Mouse (Mus musculus) thymus, adult 2 months (tissue): ENCODE results near the gene Fgfr2. TPM values are rescaled to one million over a fixed set of nuclear protein-coding genes. Genes with fewer than 3 reads are reported as not detected.

ENCODE experiments used
- DNase-seq: peaks from one replicate; pipeline ENCODE4 v3.0.0; 2021
- H3K27ac ChIP-seq: fragments of 200-500 bp; 2 replicates; pipeline ENCODE4 v1.5.1; 2012; ENCODE audit warnings: low read length, control low read depth; ENCODE audit not compliant: control insufficient read depth, insufficient read depth
- H3K27me3 ChIP-seq: fragments of 200-500 bp; 2 replicates; pipeline ENCODE4 v1.6.1; 2012; ENCODE audit warnings: mild to moderate bottlenecking, low read length, moderate library complexity, mixed read lengths; ENCODE audit not compliant: control insufficient read depth, insufficient read depth
- H3K36me3 ChIP-seq: fragments of 200-500 bp; 2 replicates; pipeline ENCODE4 v1.6.1; 2012; ENCODE audit warnings: mild to moderate bottlenecking, low read length, moderate library complexity; ENCODE audit not compliant: control insufficient read depth, insufficient read depth
- H3K4me1 ChIP-seq: fragments of 200-500 bp; replicated peaks from 2 replicates; pipeline ENCODE4 v1.6.1; 2012; ENCODE audit warnings: low read length; ENCODE audit not compliant: control insufficient read depth, insufficient read depth
- H3K4me3 ChIP-seq: fragments of 200-500 bp; 2 replicates; pipeline ENCODE4 v1.5.1; 2012; ENCODE audit warnings: mild to moderate bottlenecking, low read length, control low read depth, moderate library complexity; ENCODE audit not compliant: control insufficient read depth, insufficient read depth
- CTCF ChIP-seq: fragments of 200-500 bp; IDR thresholded peaks from 2 replicates; pipeline ENCODE4 v1.5.1; 2012; ENCODE audit warnings: mild to moderate bottlenecking, control low read depth, low read length, moderate library complexity, borderline replicate concordance; ENCODE audit not compliant: control insufficient read depth, poor library complexity, insufficient read depth; ENCODE audit errors: extremely low read depth
- POLR2A ChIP-seq: fragments of 200-500 bp; IDR thresholded peaks from 2 replicates; pipeline ENCODE4 v1.6.1; 2012; ENCODE audit warnings: mild to moderate bottlenecking, low read length, control low read depth, moderate library complexity; ENCODE audit not compliant: control insufficient read depth, poor library complexity, insufficient read depth; ENCODE audit errors: extremely low read depth
- WGBS: fragments of 180-500 bp; shearing (Covaris S2); methylation state at CpG from one replicate; pipeline ENCODE4 v1.1.7; 2018; 5-methylcytosine and 5-hydroxymethylcytosine counted together
- polyA plus RNA-seq: library from polyadenylated mRNA; depleted of rRNA; stranded (reverse); fragments of >200 nt; gene quantifications from 2 replicates; pipeline ENCODE4 v1.2.3, GENCODE M21; 2012

The Fgfr2 gene
- polyA plus RNA-seq, 1 experiment, result 12.1 TPM

GRCm38 (mm10) chr7:132866316-132866715 lies 256.8 kb downstream of the Fgfr2 start:
- peaks cover 4% of the 10 kb centered on the region for H3K4me1 ChIP-seq
- TF ChIP-seq POLR2A, result no peak
- TF ChIP-seq CTCF, result no peak
- no peak overlapping the region for H3K27ac ChIP-seq
- peaks cover 16% of the 10 kb centered on the region; the same call in 1 of the 2 replicates for H3K36me3 ChIP-seq
- H3K27me3 ChIP-seq, result no peaks in the 10 kb centered on the region
- 50% methylated on average over 9 of the region's 9 CpGs for WGBS
- no peak for DNase-seq
- H3K4me3 ChIP-seq, result no peak overlapping the region

DNA sequence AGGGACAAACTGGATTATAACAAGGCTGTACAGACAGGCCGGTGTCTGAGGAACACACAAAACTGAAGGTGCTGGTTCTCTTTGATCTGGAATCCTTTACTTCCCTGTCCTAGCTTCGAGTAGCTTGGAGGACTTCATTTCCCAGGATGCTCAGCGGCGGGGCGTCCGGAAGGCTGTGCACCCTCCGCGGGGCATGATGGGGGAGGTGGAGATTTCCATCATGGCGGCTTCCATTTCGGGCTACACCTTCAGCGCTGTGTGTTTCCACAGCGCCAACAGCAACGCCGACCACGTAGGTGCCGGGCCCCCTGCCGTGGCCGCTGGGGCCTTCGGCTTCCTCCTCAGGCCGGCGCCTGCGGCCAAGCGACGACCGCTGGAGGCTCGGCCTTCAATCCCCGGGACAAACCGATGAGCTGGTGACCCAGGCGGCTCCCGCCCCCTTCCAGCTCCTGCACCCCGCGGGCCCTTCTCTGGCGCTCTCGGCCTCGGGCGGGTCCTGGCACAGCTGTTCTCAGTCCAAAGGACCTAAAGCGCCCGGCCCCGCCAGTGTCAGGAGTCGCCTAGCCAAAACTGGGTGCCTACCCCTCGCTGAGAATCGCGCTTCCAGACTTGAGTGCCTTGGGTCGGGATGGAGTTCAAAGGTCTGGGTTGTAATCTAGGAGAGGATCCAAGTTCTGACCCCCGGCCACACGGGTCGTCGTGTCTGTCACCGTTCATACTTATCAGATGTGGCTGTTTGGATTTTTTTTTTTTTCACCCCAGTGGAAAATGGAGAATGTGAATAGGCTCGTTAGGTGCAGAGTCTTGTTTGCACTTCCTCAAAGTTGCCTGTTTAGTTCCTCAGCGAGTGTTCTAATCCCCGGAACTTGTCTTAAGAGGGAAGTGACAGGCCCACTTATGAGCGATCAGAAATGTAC lies 263.9 kb downstream of the Fgfr2 start, which contains the start of gene Abraxas2:
TSS of gene Abraxas2 (plus strand) at position 184 of the 917 bp plus-strand sequence.
- H3K27ac ChIP-seq, result no peak within 1 kb of the TSS
- under 1% methylated on average over 53 of the region's 53 CpGs for WGBS
- H3K36me3 ChIP-seq, result no peaks in the 10 kb centered on the region
- DNase-seq, result peak; percentile 96
- peaks cover 2% of the 10 kb centered on the region; the same call in 1 of the 2 replicates for H3K4me1 ChIP-seq
- TF ChIP-seq POLR2A (peak; percentile 72; the same call in 1 of the 2 replicates), CTCF (peak; percentile 15; the same call in 1 of the 2 replicates)
- no peaks in the 10 kb centered on the region for H3K27me3 ChIP-seq
- peak within 1 kb of the TSS; percentile 98 for H3K4me3 ChIP-seq

- H3K27ac ChIP-seq, result no peak overlapping the region
- H3K4me1 ChIP-seq, result peaks cover 2% of the 10 kb centered on the region; the same call in 1 of the 2 replicates
- no peaks in the 10 kb centered on the region for H3K36me3 ChIP-seq
- WGBS, result 75% methylated on average over 5 of the region's 5 CpGs
- no peak for DNase-seq
- no peaks in the 10 kb centered on the region for H3K27me3 ChIP-seq
- H3K4me3 ChIP-seq, result no peak overlapping the region
- TF ChIP-seq POLR2A, result no peak
- no peak for TF ChIP-seq CTCF
Measured at GRCm38 (mm10) chr7:132858043-132858608, 265.0 kb downstream of the Fgfr2 start.

- TF ChIP-seq CTCF (no peak), POLR2A (no peak)
- no peak for DNase-seq
- H3K4me3 ChIP-seq, result no peak overlapping the region
- no peaks in the 10 kb centered on the region for H3K27me3 ChIP-seq
- peaks cover 4% of the 10 kb centered on the region for H3K4me1 ChIP-seq
- 32% methylated on average over 1 of the region's 1 CpGs for WGBS
- H3K36me3 ChIP-seq, result no peaks in the 10 kb centered on the region
- H3K27ac ChIP-seq, result no peak overlapping the region
Measured at GRCm38 (mm10) chr7:132856083-132856482, 267.1 kb downstream of the Fgfr2 start.

DNA sequence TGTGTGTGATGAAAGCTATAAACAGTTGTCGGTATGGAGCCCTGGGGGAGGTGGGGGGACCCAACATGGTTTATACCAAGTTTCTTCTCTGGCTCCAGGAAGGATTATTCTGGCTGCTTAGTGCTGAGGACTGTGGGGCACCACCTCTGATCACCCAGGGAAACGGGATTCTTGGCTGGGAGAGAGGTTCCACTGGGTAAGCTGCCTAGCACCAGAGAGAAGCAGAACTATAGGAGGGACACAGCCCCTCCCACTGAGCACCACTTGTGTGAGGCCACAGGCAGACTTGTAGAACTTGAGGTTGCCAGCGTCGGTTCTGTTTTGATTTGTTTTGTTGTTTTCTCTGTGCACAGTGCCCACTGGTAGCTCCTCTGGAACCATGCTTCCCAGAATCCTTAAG lies 269.2 kb downstream of the Fgfr2 start:
- Histone ChIP-seq H3K4me3 (no peak overlapping the region), H3K27ac (no peak overlapping the region), H3K27me3 (no peaks in the 10 kb centered on the region), H3K4me1 (peaks cover 4% of the 10 kb centered on the region), H3K36me3 (no peaks in the 10 kb centered on the region)
- no peak for TF ChIP-seq POLR2A
- TF ChIP-seq CTCF, result no peak
- no peak for DNase-seq
- 82% methylated on average over 4 of the region's 4 CpGs for WGBS

DNA sequence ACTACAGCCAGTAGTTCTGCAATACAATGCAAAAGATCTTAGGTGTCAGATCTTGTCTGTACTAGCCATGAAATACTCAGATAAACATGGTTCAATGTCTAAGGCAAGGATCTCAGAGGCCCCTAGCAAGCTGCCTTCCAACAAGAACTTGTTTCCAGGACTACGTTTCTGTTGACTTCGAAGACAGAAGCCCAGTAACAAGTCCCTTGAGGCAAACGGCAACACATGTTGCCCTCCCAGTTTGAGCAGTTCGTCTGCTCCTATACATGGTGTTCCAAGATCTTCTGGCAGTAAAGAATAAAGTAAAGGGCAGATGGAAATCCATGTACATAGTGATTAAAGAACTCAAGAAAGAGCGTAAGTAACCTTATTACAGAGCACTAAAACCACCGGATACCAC lies 269.8 kb downstream of the Fgfr2 start:
- Histone ChIP-seq H3K4me1 (peaks cover 4% of the 10 kb centered on the region), H3K4me3 (no peak overlapping the region), H3K36me3 (no peaks in the 10 kb centered on the region; the same call in 1 of the 2 replicates), H3K27me3 (no peaks in the 10 kb centered on the region), H3K27ac (no peak overlapping the region)
- no peak for DNase-seq
- 94% methylated on average over 6 of the region's 6 CpGs for WGBS
- TF ChIP-seq POLR2A (no peak), CTCF (no peak)
